ENCODE assay signal across 20 mouse cellular contexts in genomic region chr11:51523215-51523614, GRCm38 (mm10).
DNase-seq lines count a peak whose midpoint lies in the region; ATAC-seq lines count a peak whose summit lies in the region.
"Had no signal": no experiment of that assay in that cellular context is flagged by ENCODE, and none has a peak within 500 bp of the region (broad histone marks: within the 10 kb centered on the region; RNA-seq: fewer than 3 reads in every experiment).

No protein-coding gene starts in this region.

- H3K27me3 ChIP-seq in hindbrain, embryonic 10.5 days (ENCODE audit: insufficient read depth, poor library complexity, severe bottlenecking), result no peaks in the 10 kb centered on the region
- no peaks in the 10 kb centered on the region for H3K27me3 ChIP-seq in hindbrain, embryonic 11.5 days (ENCODE audit: control insufficient read depth, insufficient read depth, low read length)
- no peaks in the 10 kb centered on the region for H3K27me3 ChIP-seq in embryonic facial prominence, embryonic 11.5 days (ENCODE audit: control insufficient read depth, insufficient read depth, low read length)
- 0 out of 2 replicates have a peak, but pooled peaks cover 5% of the 10 kb centered on the region for H3K27me3 ChIP-seq in limb, embryonic 10.5 days (ENCODE audit: low read depth, poor library complexity, severe bottlenecking)
- H3K27me3 ChIP-seq: hindbrain, embryonic 15.5 days had no signal

- peaks cover 2% of the 10 kb centered on the region; the same call in 1 of the 2 replicates for H3K36me3 ChIP-seq in hindbrain, embryonic 10.5 days
- H3K36me3 ChIP-seq in hindbrain, embryonic 11.5 days (ENCODE audit: control insufficient read depth, insufficient read depth, low read length), result no peaks in the 10 kb centered on the region
- no peaks in the 10 kb centered on the region for H3K36me3 ChIP-seq in embryonic facial prominence, embryonic 11.5 days (replicated peaks; ENCODE audit: control insufficient read depth, insufficient read depth, low read depth, low read length)
- peaks cover 18% of the 10 kb centered on the region for H3K36me3 ChIP-seq in limb, embryonic 10.5 days
- H3K36me3 ChIP-seq: heart, embryonic 15.5 days; hindbrain, embryonic 15.5 days had no signal

- ATAC-seq in hindbrain, embryonic 11.5 days (ENCODE audit: low FRiP score), result no peak
- peak; percentile 54 for ATAC-seq in embryonic facial prominence, embryonic 11.5 days (replicated peaks; ENCODE audit: insufficient number of reproducible peaks, low FRiP score, low TSS enrichment, low read depth)
- ATAC-seq in megakaryocyte progenitor cell, adult 5-6 weeks (replicated peaks; ENCODE audit: poor library complexity), result peak; percentile 37; the same call in 1 of the 2 replicates
- ATAC-seq: forebrain, embryonic 16.5 days; intestine, embryonic 16.5 days had no signal

- H3K9me3 ChIP-seq in hindbrain, embryonic 10.5 days, result peaks cover under 1% of the 10 kb centered on the region; the same call in 1 of the 2 replicates
- no peaks in the 10 kb centered on the region for H3K9me3 ChIP-seq in hindbrain, embryonic 11.5 days (ENCODE audit: control insufficient read depth, low read length)
- no peaks in the 10 kb centered on the region for H3K9me3 ChIP-seq in embryonic facial prominence, embryonic 11.5 days (replicated peaks; ENCODE audit: control insufficient read depth, low read length)
- no peaks in the 10 kb centered on the region for H3K9me3 ChIP-seq in limb, embryonic 10.5 days (replicated peaks)
- H3K9me3 ChIP-seq: heart, embryonic 15.5 days; hindbrain, embryonic 15.5 days had no signal

- no peak overlapping the region for H3K9ac ChIP-seq in hindbrain, embryonic 11.5 days (ENCODE audit: low read depth, low read length)
- H3K9ac ChIP-seq in embryonic facial prominence, embryonic 11.5 days (replicated peaks; ENCODE audit: low read length), result no peak overlapping the region
- H3K9ac ChIP-seq: heart, embryonic 15.5 days; hindbrain, embryonic 15.5 days had no signal

- no peak overlapping the region for H3K4me2 ChIP-seq in hindbrain, embryonic 11.5 days (replicated peaks; ENCODE audit: low read depth, low read length)
- H3K4me2 ChIP-seq in embryonic facial prominence, embryonic 11.5 days (ENCODE audit: low read depth, low read length), result no peak overlapping the region
- H3K4me2 ChIP-seq: heart, embryonic 11.5 days; heart, embryonic 15.5 days; hindbrain, embryonic 15.5 days had no signal

- H3K27ac ChIP-seq in hindbrain, embryonic 10.5 days, result peak overlapping the region; percentile 23; the same call in 1 of the 2 replicates
- H3K27ac ChIP-seq in hindbrain, embryonic 11.5 days (ENCODE audit: low read depth, low read length), result no peak overlapping the region
- no peak overlapping the region for H3K27ac ChIP-seq in embryonic facial prominence, embryonic 11.5 days (replicated peaks; ENCODE audit: low read depth, low read length)
- peak overlapping the region; percentile 79 for H3K27ac ChIP-seq in limb, embryonic 10.5 days
- H3K27ac ChIP-seq: gastrocnemius, adult 2 months; heart, embryonic 15.5 days; hindbrain, embryonic 15.5 days had no signal

- DNase-seq in hindbrain, embryonic 10.5 days (ENCODE audit: low spot score), result no peak
- DNase-seq in hindbrain, embryonic 11.5 days (ENCODE audit: low spot score), result no peak
- peak; percentile 79 for DNase-seq in embryonic facial prominence, embryonic 11.5 days (ENCODE audit: low spot score)
- peak; percentile 63 for DNase-seq in limb, embryonic 10.5 days (ENCODE audit: low spot score)
- no peak for DNase-seq in gastrocnemius, adult 18-20 months (ENCODE audit: low spot score)
- no peak for DNase-seq in yolk sac, embryonic 10.5 days (ENCODE audit: low spot score)
- DNase-seq in cerebellum, adult 8-10 months, result no peak
- DNase-seq: adrenal gland, adult 2 months; adrenal gland, postnatal 36 days; cerebellum, adult 2 months; cerebellum, postnatal 14 days; gastrocnemius, adult 2 months; gastrocnemius, postnatal 25 days; heart, postnatal 14 days had no signal

- H3K4me3 ChIP-seq in hindbrain, embryonic 10.5 days, result no peak overlapping the region
- H3K4me3 ChIP-seq in hindbrain, embryonic 11.5 days (ENCODE audit: low read depth, low read length), result no peak overlapping the region
- no peak overlapping the region for H3K4me3 ChIP-seq in embryonic facial prominence, embryonic 11.5 days (ENCODE audit: low read depth, low read length)
- H3K4me3 ChIP-seq in limb, embryonic 10.5 days, result no peak overlapping the region
- H3K4me3 ChIP-seq: gastrocnemius, adult 2 months; heart, embryonic 15.5 days; hindbrain, embryonic 15.5 days had no signal

- peaks cover 31% of the 10 kb centered on the region for H3K4me1 ChIP-seq in hindbrain, embryonic 10.5 days (replicated peaks)
- H3K4me1 ChIP-seq in hindbrain, embryonic 11.5 days (replicated peaks; ENCODE audit: control insufficient read depth, insufficient read depth, low read length), result no peaks in the 10 kb centered on the region
- H3K4me1 ChIP-seq in embryonic facial prominence, embryonic 11.5 days (ENCODE audit: control insufficient read depth, insufficient read depth, low read length), result peaks cover 7% of the 10 kb centered on the region
- H3K4me1 ChIP-seq in limb, embryonic 10.5 days, result peaks cover 64% of the 10 kb centered on the region
- H3K4me1 ChIP-seq: hindbrain, embryonic 15.5 days had no signal

Comparison
In these comparisons a context has a peak if more than half of its experiments do, and no peak if none do; other contexts are left out.
1. H3K27ac ChIP-seq: peak in hindbrain, embryonic 10.5 days (single experiment) and limb, embryonic 10.5 days (single experiment); none in hindbrain, embryonic 11.5 days (single experiment) and embryonic facial prominence, embryonic 11.5 days (single experiment).
2. DNase-seq: peak in embryonic facial prominence, embryonic 11.5 days (single experiment) and limb, embryonic 10.5 days (single experiment); none in hindbrain, embryonic 10.5 days (single experiment), hindbrain, embryonic 11.5 days (single experiment), gastrocnemius, adult 18-20 months (single experiment), yolk sac, embryonic 10.5 days (single experiment) and cerebellum, adult 8-10 months (single experiment).